In genomic region chr13:56476790-56477189, GRCm38 (mm10) we compare ENCODE assay signal across 16 mouse cellular contexts. TPM values are rescaled to one million over a fixed set of nuclear protein-coding genes. Genes with fewer than 3 reads are reported as not detected.
A peak's percentile ranks its signal among the peaks of the same experiment; 100 is the strongest.
DNase-seq lines count a peak whose midpoint lies in the region; ATAC-seq and TF ChIP-seq lines count a peak whose summit lies in the region.
"Had no signal": no experiment of that assay in that cellular context is flagged by ENCODE, and none has a peak within 500 bp of the region (broad histone marks: within the 10 kb centered on the region; RNA-seq: fewer than 3 reads in every experiment).

No protein-coding gene starts in this region.

- peak; percentile 59 for DNase-seq in A20 (ENCODE audit: low read depth, low spot score)
- DNase-seq in embryonic facial prominence, embryonic 10.5 days (ENCODE audit: low spot score): no peak
- DNase-seq in gastrocnemius, postnatal 4 days (ENCODE audit: low spot score in 2 of 2): no peak
- no peak for DNase-seq in kidney, adult 2 months
- no peak for DNase-seq in left cerebral cortex, adult 11 months (ENCODE audit: low spot score)
- DNase-seq: adrenal gland, adult 8-10 months; cerebellum, adult 9-11 months; gastrocnemius, postnatal 36 days had no signal

- no peak overlapping the region for H3K9ac ChIP-seq in forebrain, embryonic 16.5 days (replicated peaks; ENCODE audit: low read depth, low read length)
- no peak overlapping the region for H3K9ac ChIP-seq in forebrain, embryonic 15.5 days (replicated peaks)
- H3K9ac ChIP-seq: hindbrain, embryonic 13.5 days; lung, embryonic 14.5 days had no signal

- 65% methylated on average over 5 of the region's 5 CpGs for WGBS in forebrain, embryonic 16.5 days
- 77% methylated on average over 5 of the region's 5 CpGs for WGBS in forebrain, embryonic 15.5 days
- WGBS in embryonic facial prominence, embryonic 10.5 days: 62% methylated on average over 5 of the region's 5 CpGs
- 58% methylated on average over 5 of the region's 5 CpGs for WGBS in kidney, adult 2 months

- H3K9me3 ChIP-seq in forebrain, embryonic 16.5 days (ENCODE audit: control insufficient read depth, low read length): no peaks in the 10 kb centered on the region
- H3K9me3 ChIP-seq in forebrain, embryonic 15.5 days: no peaks in the 10 kb centered on the region
- no peaks in the 10 kb centered on the region for H3K9me3 ChIP-seq in embryonic facial prominence, embryonic 10.5 days
- H3K9me3 ChIP-seq: hindbrain, embryonic 13.5 days had no signal

- H3K4me1 ChIP-seq in forebrain, embryonic 16.5 days (replicated peaks; ENCODE audit: control insufficient read depth, insufficient read depth, low read length): peaks cover 11% of the 10 kb centered on the region
- peaks cover 18% of the 10 kb centered on the region for H3K4me1 ChIP-seq in forebrain, embryonic 15.5 days
- peaks cover 18% of the 10 kb centered on the region for H3K4me1 ChIP-seq in embryonic facial prominence, embryonic 10.5 days
- peaks cover 7% of the 10 kb centered on the region for H3K4me1 ChIP-seq in kidney, adult 2 months (ENCODE audit: control insufficient read depth, insufficient read depth, low read length)

- H3K27ac ChIP-seq in forebrain, embryonic 16.5 days (ENCODE audit: low read length): no peak overlapping the region
- no peak overlapping the region for H3K27ac ChIP-seq in forebrain, embryonic 15.5 days (replicated peaks)
- H3K27ac ChIP-seq in embryonic facial prominence, embryonic 10.5 days (replicated peaks): peak overlapping the region; percentile 40; the same call in 1 of the 2 replicates
- no peak overlapping the region for H3K27ac ChIP-seq in kidney, adult 2 months (ENCODE audit: insufficient read depth, low read depth, low read length)
- H3K27ac ChIP-seq: hindbrain, embryonic 13.5 days had no signal

- ATAC-seq in forebrain, embryonic 16.5 days: 0 out of 2 replicates have a peak, but pooled peaks have one; percentile 24
- ATAC-seq in forebrain, embryonic 15.5 days (replicated peaks): no peak
- ATAC-seq in neutrophil, adult 5-6 weeks (ENCODE audit: extremely low read depth, insufficient number of reproducible peaks, low FRiP score, poor library complexity, severe bottlenecking): peak; percentile 45; the same call in 1 of the 2 replicates

- no peak for TF ChIP-seq CTCF in kidney, adult 2 months (conservative IDR thresholded peaks at IDR 0.05; ENCODE audit: insufficient read depth, insufficient read length, low read depth, low read length)

- no peak overlapping the region for H3K4me2 ChIP-seq in forebrain, embryonic 16.5 days (ENCODE audit: low read length)
- no peak overlapping the region for H3K4me2 ChIP-seq in forebrain, embryonic 15.5 days (replicated peaks)
- H3K4me2 ChIP-seq: hindbrain, embryonic 13.5 days; lung, embryonic 14.5 days had no signal

- H3K36me3 ChIP-seq in forebrain, embryonic 16.5 days (ENCODE audit: control insufficient read depth, insufficient read depth): no peaks in the 10 kb centered on the region
- H3K36me3 ChIP-seq in forebrain, embryonic 15.5 days: no peaks in the 10 kb centered on the region
- H3K36me3 ChIP-seq in embryonic facial prominence, embryonic 10.5 days (replicated peaks): no peaks in the 10 kb centered on the region
- H3K36me3 ChIP-seq in kidney, adult 2 months (ENCODE audit: control insufficient read depth, insufficient read depth, low read length): no peaks in the 10 kb centered on the region
- H3K36me3 ChIP-seq: hindbrain, embryonic 13.5 days had no signal

- no peak overlapping the region for H3K4me3 ChIP-seq in forebrain, embryonic 16.5 days (replicated peaks; ENCODE audit: low read length)
- no peak overlapping the region for H3K4me3 ChIP-seq in forebrain, embryonic 15.5 days
- no peak overlapping the region for H3K4me3 ChIP-seq in embryonic facial prominence, embryonic 10.5 days
- no peak overlapping the region for H3K4me3 ChIP-seq in kidney, adult 2 months (ENCODE audit: insufficient read depth, low read depth, low read length)
- H3K4me3 ChIP-seq: hindbrain, embryonic 13.5 days had no signal

- H3K27me3 ChIP-seq in forebrain, embryonic 16.5 days (replicated peaks; ENCODE audit: control insufficient read depth, insufficient read depth, low read length): no peaks in the 10 kb centered on the region
- H3K27me3 ChIP-seq in forebrain, embryonic 15.5 days: 0 out of 2 replicates have a peak, but pooled peaks cover 4% of the 10 kb centered on the region
- H3K27me3 ChIP-seq in embryonic facial prominence, embryonic 10.5 days (replicated peaks; ENCODE audit: low read depth, poor library complexity, severe bottlenecking): no peaks in the 10 kb centered on the region
- H3K27me3 ChIP-seq in kidney, adult 2 months (replicated peaks; ENCODE audit: control insufficient read depth, insufficient read depth, low read length): no peaks in the 10 kb centered on the region

- no peak for TF ChIP-seq POLR2A in kidney, adult 2 months (IDR thresholded peaks at IDR 0.05; ENCODE audit: low read depth, low read length)

RNA-seq across cellular contexts. Expression of gene Il9, which starts 5.3 kb away (rescaled TPM):
- not detected in 2 replicates for polyA plus RNA-seq in forebrain, embryonic 16.5 days (2015; fragmentation: Nextera tagmentation; extraction: Ambion mirVana)
- polyA plus RNA-seq in forebrain, embryonic 15.5 days (2015; fragmentation: Nextera tagmentation; extraction: Ambion mirVana): not detected in 2 replicates
- polyA plus RNA-seq in embryonic facial prominence, embryonic 10.5 days (2016; fragmentation: Nextera tagmentation; extraction: Ambion mirVana): not detected in 2 replicates
- not detected in 2 replicates for total RNA-seq in neutrophil, adult 5-6 weeks (2017)
- not detected for total RNA-seq in gastrocnemius, postnatal 4 days (2021)
- polyA plus RNA-seq in kidney, adult 2 months (2012; rRNA removed): not detected in 2 replicates
- total RNA-seq: adrenal gland, adult 8-10 months; gastrocnemius, postnatal 36 days had no signal
- polyA plus RNA-seq: hindbrain, embryonic 13.5 days; large intestine, adult 2 months; limb, embryonic 11.5 days; lung, embryonic 14.5 days; neural tube, embryonic 11.5 days had no signal

RNA-seq across cellular contexts. Expression of gene Slc25a48, which starts 38.6 kb away (rescaled TPM):
- not detected in 2 replicates for polyA plus RNA-seq in forebrain, embryonic 16.5 days (2015; fragmentation: Nextera tagmentation; extraction: Ambion mirVana)
- not detected in 2 replicates for polyA plus RNA-seq in forebrain, embryonic 15.5 days (2015; fragmentation: Nextera tagmentation; extraction: Ambion mirVana)
- polyA plus RNA-seq in embryonic facial prominence, embryonic 10.5 days (2016; fragmentation: Nextera tagmentation; extraction: Ambion mirVana): not detected in 2 replicates
- 0.12 and 0.61 TPM in 2 replicates for total RNA-seq in neutrophil, adult 5-6 weeks (2017)
- total RNA-seq in gastrocnemius, postnatal 4 days (2021): not detected
- polyA plus RNA-seq in kidney, adult 2 months (2012; rRNA removed): 16.4 and 17.6 TPM in 2 replicates
- polyA plus RNA-seq: hindbrain, embryonic 13.5 days; limb, embryonic 11.5 days had no signal

RNA-seq across cellular contexts. Expression of gene Fbxl21, which starts 45.5 kb away (rescaled TPM):
- 1.8 and 2.9 TPM in 2 replicates for polyA plus RNA-seq in forebrain, embryonic 16.5 days (2015; fragmentation: Nextera tagmentation; extraction: Ambion mirVana)
- 2.4 and 2.9 TPM in 2 replicates for polyA plus RNA-seq in forebrain, embryonic 15.5 days (2015; fragmentation: Nextera tagmentation; extraction: Ambion mirVana)
- 1.3 TPM in 2 replicates for polyA plus RNA-seq in embryonic facial prominence, embryonic 10.5 days (2016; fragmentation: Nextera tagmentation; extraction: Ambion mirVana)
- 0.61 and 0.70 TPM in 2 replicates for total RNA-seq in neutrophil, adult 5-6 weeks (2017)
- under 1 TPM; 0.67 to 0.74 TPM for total RNA-seq in gastrocnemius, postnatal 4 days (2021)
- polyA plus RNA-seq in kidney, adult 2 months (2012; rRNA removed): 3.6 and 4.1 TPM in 2 replicates

RNA-seq across cellular contexts. Expression of gene Gm3045, which starts 50.4 kb away (rescaled TPM):
- polyA plus RNA-seq in forebrain, embryonic 16.5 days (2015; fragmentation: Nextera tagmentation; extraction: Ambion mirVana): not detected in 2 replicates
- polyA plus RNA-seq in forebrain, embryonic 15.5 days (2015; fragmentation: Nextera tagmentation; extraction: Ambion mirVana): not detected in 2 replicates
- not detected in 2 replicates for polyA plus RNA-seq in embryonic facial prominence, embryonic 10.5 days (2016; fragmentation: Nextera tagmentation; extraction: Ambion mirVana)
- total RNA-seq in neutrophil, adult 5-6 weeks (2017): not detected in 2 replicates
- not detected for total RNA-seq in gastrocnemius, postnatal 4 days (2021)
- polyA plus RNA-seq in kidney, adult 2 months (2012; rRNA removed): not detected in 2 replicates
- total RNA-seq: adrenal gland, adult 8-10 months; gastrocnemius, postnatal 36 days had no signal
- polyA plus RNA-seq: hindbrain, embryonic 13.5 days; large intestine, adult 2 months; limb, embryonic 11.5 days; lung, embryonic 14.5 days; neural tube, embryonic 11.5 days had no signal

Comparison
In these comparisons a context has a peak if more than half of its experiments do, and no peak if none do; other contexts are left out.
1. RNA of gene Slc25a48, which starts 38.6 kb away (polyA plus RNA-seq): 16.4 to 17.6 TPM in kidney, adult 2 months; not detected in forebrain, embryonic 16.5 days, not detected in forebrain, embryonic 15.5 days and not detected in embryonic facial prominence, embryonic 10.5 days; every median in the first group is over 10 times any median in the second.